ENCODE assay signal across 21 mouse cellular contexts in the genomic region with DNA sequence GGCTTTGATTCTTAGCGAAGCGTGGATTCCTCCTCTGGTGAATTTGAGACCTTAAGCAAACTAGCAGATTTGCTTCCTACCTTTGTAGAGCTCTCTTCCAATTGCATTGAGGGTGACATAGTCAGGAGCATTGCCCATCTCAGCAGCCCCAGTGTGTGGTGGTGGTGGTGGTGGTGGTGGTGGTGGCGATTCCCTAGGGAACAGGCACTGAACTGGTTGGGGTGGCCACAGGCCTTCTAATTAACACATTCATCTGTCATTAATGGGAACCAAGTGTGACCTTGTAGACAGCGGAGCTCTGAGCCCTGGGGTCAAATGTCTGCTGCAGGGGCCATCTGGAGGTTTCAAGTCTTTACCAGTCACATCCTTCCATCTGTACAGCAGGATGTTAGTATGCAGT.
DNase-seq lines count a peak whose midpoint lies in the region; ATAC-seq and TF ChIP-seq lines count a peak whose summit lies in the region.
"Had no signal": no experiment of that assay in that cellular context is flagged by ENCODE, and none has a peak within 500 bp of the region (broad histone marks: within the 10 kb centered on the region; RNA-seq: fewer than 3 reads in every experiment).

No protein-coding gene starts in this region.

- 0 out of 2 replicates have a peak, but pooled peaks cover 4% of the 10 kb centered on the region for H3K4me1 ChIP-seq in limb, embryonic 11.5 days (ENCODE audit: control insufficient read depth, insufficient read depth, low read length)
- peaks cover 8% of the 10 kb centered on the region for H3K4me1 ChIP-seq in limb, embryonic 10.5 days
- no peaks in the 10 kb centered on the region for H3K4me1 ChIP-seq in stomach, embryonic 15.5 days
- no peaks in the 10 kb centered on the region for H3K4me1 ChIP-seq in stomach, postnatal 0 days (replicated peaks; ENCODE audit: control insufficient read depth, insufficient read depth)
- H3K4me1 ChIP-seq in intestine, postnatal 0 days (replicated peaks; ENCODE audit: control insufficient read depth, insufficient read depth, low read length) = no peaks in the 10 kb centered on the region
- no peaks in the 10 kb centered on the region for H3K4me1 ChIP-seq in midbrain, postnatal 0 days (ENCODE audit: insufficient read depth, low read length)
- H3K4me1 ChIP-seq: embryonic facial prominence, embryonic 12.5 days; forebrain, embryonic 15.5 days; hindbrain, embryonic 13.5 days had no signal

- DNase-seq in heart, adult 11 months = peak; percentile 51
- no peak for DNase-seq in heart, postnatal 36 days
- DNase-seq in limb, embryonic 11.5 days (ENCODE audit: low spot score) = no peak
- no peak for DNase-seq in limb, embryonic 10.5 days (ENCODE audit: low spot score)
- DNase-seq in stomach, postnatal 0 days (ENCODE audit: low spot score) = no peak
- no peak for DNase-seq in midbrain, postnatal 0 days (ENCODE audit: low spot score)
- DNase-seq: adrenal gland, postnatal 10 days; cerebellum, adult 11 months; cerebellum, adult 8-10 months; cerebellum, postnatal 14 days; gastrocnemius, postnatal 10 days; heart, adult 2 months; heart, postnatal 14 days had no signal

- H3K36me3 ChIP-seq in limb, embryonic 11.5 days (ENCODE audit: control insufficient read depth, insufficient read depth, low read length) = no peaks in the 10 kb centered on the region
- H3K36me3 ChIP-seq in limb, embryonic 10.5 days = no peaks in the 10 kb centered on the region
- H3K36me3 ChIP-seq in stomach, embryonic 15.5 days = no peaks in the 10 kb centered on the region
- no peaks in the 10 kb centered on the region for H3K36me3 ChIP-seq in stomach, postnatal 0 days (ENCODE audit: control insufficient read depth, insufficient read depth, low read length)
- H3K36me3 ChIP-seq in intestine, postnatal 0 days (ENCODE audit: control insufficient read depth, insufficient read depth) = no peaks in the 10 kb centered on the region
- no peaks in the 10 kb centered on the region for H3K36me3 ChIP-seq in midbrain, postnatal 0 days (ENCODE audit: insufficient read depth, low read length)
- H3K36me3 ChIP-seq: embryonic facial prominence, embryonic 12.5 days; forebrain, embryonic 15.5 days; heart, embryonic 15.5 days; hindbrain, embryonic 13.5 days had no signal

- 0 out of 2 replicates have a peak, but pooled peaks have one; percentile 51 for ATAC-seq in limb, embryonic 11.5 days (ENCODE audit: insufficient number of reproducible peaks, low FRiP score, low TSS enrichment, low read depth)
- 0 out of 2 replicates have a peak, but pooled peaks have one; percentile 22 for ATAC-seq in stomach, embryonic 15.5 days (ENCODE audit: insufficient read depth, low FRiP score, low read depth)
- ATAC-seq in stomach, postnatal 0 days (ENCODE audit: low FRiP score, low TSS enrichment) = no peak
- ATAC-seq in intestine, postnatal 0 days = no peak
- ATAC-seq in midbrain, postnatal 0 days (ENCODE audit: low FRiP score) = no peak
- ATAC-seq: forebrain, embryonic 15.5 days; inflammation-experienced regulatory T-cells, adult 6 months had no signal

- WGBS in limb, embryonic 11.5 days = 54% methylated on average over 4 of the region's 4 CpGs
- 70% methylated on average over 4 of the region's 4 CpGs for WGBS in limb, embryonic 10.5 days
- 88% methylated on average over 4 of the region's 4 CpGs for WGBS in stomach, embryonic 15.5 days
- WGBS in stomach, postnatal 0 days = 95% methylated on average over 4 of the region's 4 CpGs
- 97% methylated on average over 4 of the region's 4 CpGs for WGBS in intestine, postnatal 0 days
- 80% methylated on average over 4 of the region's 4 CpGs for WGBS in midbrain, postnatal 0 days

- no peaks in the 10 kb centered on the region for H3K9me3 ChIP-seq in limb, embryonic 11.5 days (ENCODE audit: control insufficient read depth, low read length)
- no peaks in the 10 kb centered on the region for H3K9me3 ChIP-seq in limb, embryonic 10.5 days (replicated peaks)
- H3K9me3 ChIP-seq in stomach, embryonic 15.5 days = no peaks in the 10 kb centered on the region
- no peaks in the 10 kb centered on the region for H3K9me3 ChIP-seq in stomach, postnatal 0 days (ENCODE audit: control insufficient read depth, low read length)
- no peaks in the 10 kb centered on the region for H3K9me3 ChIP-seq in intestine, postnatal 0 days (ENCODE audit: control insufficient read depth)
- no peaks in the 10 kb centered on the region for H3K9me3 ChIP-seq in midbrain, postnatal 0 days (ENCODE audit: low read length)
- H3K9me3 ChIP-seq: embryonic facial prominence, embryonic 12.5 days; forebrain, embryonic 15.5 days; heart, embryonic 15.5 days; hindbrain, embryonic 13.5 days had no signal

- H3K27me3 ChIP-seq in limb, embryonic 11.5 days (ENCODE audit: control insufficient read depth, insufficient read depth, low read length) = no peaks in the 10 kb centered on the region
- no peaks in the 10 kb centered on the region for H3K27me3 ChIP-seq in limb, embryonic 10.5 days (ENCODE audit: low read depth, poor library complexity, severe bottlenecking)
- H3K27me3 ChIP-seq in stomach, embryonic 15.5 days (replicated peaks) = no peaks in the 10 kb centered on the region
- H3K27me3 ChIP-seq in stomach, postnatal 0 days (ENCODE audit: control insufficient read depth, insufficient read depth, low read length) = no peaks in the 10 kb centered on the region
- H3K27me3 ChIP-seq in intestine, postnatal 0 days (replicated peaks; ENCODE audit: control insufficient read depth, insufficient read depth, low read length) = no peaks in the 10 kb centered on the region
- no peaks in the 10 kb centered on the region for H3K27me3 ChIP-seq in midbrain, postnatal 0 days (ENCODE audit: insufficient read depth, low read length)
- H3K27me3 ChIP-seq: embryonic facial prominence, embryonic 12.5 days; forebrain, embryonic 15.5 days; heart, embryonic 15.5 days; hindbrain, embryonic 13.5 days had no signal

- H3K27ac ChIP-seq in limb, embryonic 11.5 days (replicated peaks; ENCODE audit: low read depth, low read length) = no peak overlapping the region
- H3K27ac ChIP-seq in limb, embryonic 10.5 days = no peak overlapping the region
- no peak overlapping the region for H3K27ac ChIP-seq in stomach, embryonic 15.5 days
- H3K27ac ChIP-seq in stomach, postnatal 0 days (replicated peaks) = no peak overlapping the region
- H3K27ac ChIP-seq in intestine, postnatal 0 days (ENCODE audit: low read depth, low read length) = no peak overlapping the region
- no peak overlapping the region for H3K27ac ChIP-seq in midbrain, postnatal 0 days (ENCODE audit: low read depth, low read length)
- H3K27ac ChIP-seq: embryonic facial prominence, embryonic 12.5 days; forebrain, embryonic 15.5 days; heart, adult 2 months; heart, embryonic 15.5 days; hindbrain, embryonic 13.5 days had no signal

- intact Hi-C loops in heart, postnatal 36 days (cut with DNase I) = no loop called here

- H3K9ac ChIP-seq in limb, embryonic 11.5 days (ENCODE audit: low read length) = no peak overlapping the region
- no peak overlapping the region for H3K9ac ChIP-seq in stomach, embryonic 15.5 days
- no peak overlapping the region for H3K9ac ChIP-seq in stomach, postnatal 0 days (ENCODE audit: low read length)
- H3K9ac ChIP-seq in intestine, postnatal 0 days (ENCODE audit: low read depth, low read length) = no peak overlapping the region
- no peak overlapping the region for H3K9ac ChIP-seq in midbrain, postnatal 0 days (replicated peaks; ENCODE audit: low read length, poor library complexity, severe bottlenecking)
- H3K9ac ChIP-seq: embryonic facial prominence, embryonic 12.5 days; forebrain, embryonic 15.5 days; heart, embryonic 15.5 days; hindbrain, embryonic 13.5 days had no signal

- no peak for TF ChIP-seq EP300 in stomach, postnatal 0 days (optimal IDR thresholded peaks at IDR 0.05)

- no peak for TF ChIP-seq CTCF in stomach, postnatal 0 days (IDR thresholded peaks at IDR 0.05; ENCODE audit: low read depth)
- TF ChIP-seq CTCF in intestine, postnatal 0 days (IDR thresholded peaks at IDR 0.05; ENCODE audit: low read depth) = no peak
- TF ChIP-seq CTCF in midbrain, postnatal 0 days (IDR thresholded peaks at IDR 0.05) = no peak

- no peak overlapping the region for H3K4me3 ChIP-seq in limb, embryonic 11.5 days (ENCODE audit: low read depth, low read length)
- no peak overlapping the region for H3K4me3 ChIP-seq in limb, embryonic 10.5 days
- no peak overlapping the region for H3K4me3 ChIP-seq in stomach, embryonic 15.5 days (replicated peaks)
- H3K4me3 ChIP-seq in stomach, postnatal 0 days (ENCODE audit: low read depth, low read length) = no peak overlapping the region
- no peak overlapping the region for H3K4me3 ChIP-seq in intestine, postnatal 0 days (ENCODE audit: low read depth, low read length)
- no peak overlapping the region for H3K4me3 ChIP-seq in midbrain, postnatal 0 days (ENCODE audit: low read depth, low read length)
- H3K4me3 ChIP-seq: embryonic facial prominence, embryonic 12.5 days; forebrain, embryonic 15.5 days; heart, adult 2 months; heart, embryonic 15.5 days; hindbrain, embryonic 13.5 days had no signal

- H3K4me2 ChIP-seq in limb, embryonic 11.5 days (ENCODE audit: low read depth, severe bottlenecking) = no peak overlapping the region
- no peak overlapping the region for H3K4me2 ChIP-seq in stomach, embryonic 15.5 days
- no peak overlapping the region for H3K4me2 ChIP-seq in stomach, postnatal 0 days (replicated peaks; ENCODE audit: low read depth)
- no peak overlapping the region for H3K4me2 ChIP-seq in intestine, postnatal 0 days (replicated peaks; ENCODE audit: low read depth)
- no peak overlapping the region for H3K4me2 ChIP-seq in midbrain, postnatal 0 days (ENCODE audit: low read depth, low read length, poor library complexity, severe bottlenecking)
- H3K4me2 ChIP-seq: embryonic facial prominence, embryonic 12.5 days; forebrain, embryonic 15.5 days; heart, embryonic 11.5 days; heart, embryonic 15.5 days; hindbrain, embryonic 13.5 days had no signal

Comparison
In these comparisons a context has a peak if more than half of its experiments do, and no peak if none do; other contexts are left out.
1. ATAC-seq: peak in limb, embryonic 11.5 days (single experiment) and stomach, embryonic 15.5 days (single experiment); none in stomach, postnatal 0 days (single experiment), intestine, postnatal 0 days (single experiment) and midbrain, postnatal 0 days (single experiment).